Mouse (Mus musculus): Measurements from ENCODE around the gene Naxd.
"Not testable (repeated sequence)": the region's sequence is repeated elsewhere in the genome, so short reads cannot be mapped to it uniquely, and the experiment has no call there.

Naxd gene

GRCm38 (mm10) chr8:11497017-11497990, at the start of gene Naxd:
Gene Naxd (plus strand): TSS chr8:11497506.
- DNase-seq = peak; percentile 87 to 92

GRCm38 (mm10) chr8:11447910-11448570, 49.3 kb upstream of the Naxd start:
- no peak for DNase-seq

GRCm38 (mm10) chr8:11450184-11451113, 46.9 kb upstream of the Naxd start:
- DNase-seq = peak in 1 of 2 experiments; percentile 7

GRCm38 (mm10) chr8:11452152-11452551, 45.2 kb upstream of the Naxd start:
- DNase-seq = no peak

- no peak for DNase-seq
These were observed 44.7 kb upstream of the Naxd start for GRCm38 (mm10) chr8:11452559-11452958.

- DNase-seq = no peak
These were observed 44.3 kb upstream of the Naxd start for GRCm38 (mm10) chr8:11452974-11453373.

- DNase-seq = no peak
These were observed 43.1 kb upstream of the Naxd start for GRCm38 (mm10) chr8:11454228-11454627.

GRCm38 (mm10) chr8:11457278-11457677, 40.0 kb upstream of the Naxd start:
- DNase-seq = no peak

- no peak for DNase-seq
These were observed 39.1 kb upstream of the Naxd start for GRCm38 (mm10) chr8:11457981-11458836.

- DNase-seq = no peak
These were observed 38.3 kb upstream of the Naxd start for GRCm38 (mm10) chr8:11459016-11459415.

GRCm38 (mm10) chr8:11460934-11461333, 36.4 kb upstream of the Naxd start:
- peak in 1 of 2 experiments; percentile 20 for DNase-seq

GRCm38 (mm10) chr8:11461847-11462246, 35.5 kb upstream of the Naxd start:
- DNase-seq = peak; percentile 52 to 65

- DNase-seq = no peak
These were observed 34.7 kb upstream of the Naxd start for GRCm38 (mm10) chr8:11462641-11463040.

GRCm38 (mm10) chr8:11463541-11463888, 33.8 kb upstream of the Naxd start:
- no peak for DNase-seq

GRCm38 (mm10) chr8:11463889-11464706, 33.2 kb upstream of the Naxd start:
- no peak for DNase-seq

GRCm38 (mm10) chr8:11464707-11464964, 32.7 kb upstream of the Naxd start:
- no peak for DNase-seq

GRCm38 (mm10) chr8:11465619-11466018, 31.7 kb upstream of the Naxd start:
- no peak for DNase-seq

GRCm38 (mm10) chr8:11466528-11466927, 30.8 kb upstream of the Naxd start:
- DNase-seq = not testable (repeated sequence)

- DNase-seq = no peak
These were observed 28.2 kb upstream of the Naxd start for GRCm38 (mm10) chr8:11469095-11469494.

GRCm38 (mm10) chr8:11470694-11471093, 26.6 kb upstream of the Naxd start:
- DNase-seq = no peak

- DNase-seq = no peak
These were observed 26.0 kb upstream of the Naxd start for GRCm38 (mm10) chr8:11471309-11471708.
